Mouse (Mus musculus): ENCODE measurements around the gene Syngr2.

DNA sequence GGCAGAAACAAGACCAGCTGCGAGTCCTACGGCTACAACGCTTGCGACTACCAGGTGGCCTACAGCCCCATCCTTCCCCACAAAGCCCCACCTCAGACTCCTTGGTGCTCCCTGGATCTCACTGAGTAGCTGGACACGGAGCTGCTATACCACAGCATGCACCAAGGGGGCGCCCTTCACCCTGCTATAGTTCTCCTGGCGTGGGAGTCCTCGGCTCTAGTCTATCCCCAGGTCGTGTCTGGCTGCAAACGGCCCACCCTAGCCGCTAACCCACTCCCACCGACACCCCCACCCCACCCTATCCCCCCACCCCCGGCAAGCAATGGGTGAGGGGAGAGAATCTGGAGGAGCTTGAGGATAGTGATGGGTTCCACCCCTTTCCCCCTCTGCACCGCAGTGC, 19.2 kb upstream of the Syngr2 start:
- peak; percentile 90 for TF ChIP-seq CTCF (IDR thresholded peaks at IDR 0.05; ENCODE audit: extremely low read depth, insufficient read length, insufficient replicate concordance, low read depth, low read length)
- TF ChIP-seq POLR2A (IDR thresholded peaks at IDR 0.05; ENCODE audit: low read depth, low read length): no peak

All from small intestine, adult 2 months (tissue).